Mouse (Mus musculus): ENCODE data around the gene Selenof.
A peak's percentile ranks its signal among the peaks of the same experiment; 100 is the strongest.
"Not testable (repeated sequence)": the region's sequence is repeated elsewhere in the genome, so short reads cannot be mapped to it uniquely, and the experiment has no call there.

DNA sequence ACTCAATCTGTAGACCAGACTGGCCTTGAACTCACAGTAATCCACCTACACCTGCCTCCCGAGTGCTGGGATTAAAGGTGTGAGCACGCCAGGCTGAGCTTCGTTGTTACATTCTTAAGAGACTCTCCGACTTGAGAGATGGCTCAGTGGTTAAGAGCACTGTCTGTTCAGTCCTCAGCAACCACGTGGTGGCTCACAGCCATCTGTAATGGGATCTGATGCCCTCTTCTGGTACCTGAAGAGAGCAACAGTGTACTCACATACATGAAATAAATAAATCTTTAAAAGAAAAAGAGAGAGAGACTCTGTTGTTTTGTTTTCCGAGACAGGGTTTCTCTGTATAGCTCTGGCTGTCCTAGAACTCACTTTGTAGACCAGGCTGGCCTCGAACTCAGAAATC lies 35.7 kb downstream of the Selenof start:
- not testable (repeated sequence) for TF ChIP-seq HCFC1 (IDR thresholded peaks at IDR 0.05; ENCODE audit: low read depth, low read length)
- peak; percentile 19 to 59 (median 38); a peak in 5 of 6 replicates for TF ChIP-seq CTCF (IDR thresholded peaks at IDR 0.05 in 2 of 3, conservative IDR thresholded peaks at IDR 0.05 in 1 of 3; ENCODE audit: control insufficient read depth in 1 of 3, insufficient read depth in 1 of 3, low read depth in 2 of 3, low read length in 3 of 3, poor library complexity in 1 of 3, severe bottlenecking in 1 of 3)

Measured in MEL (cell line).